Mouse (Mus musculus) embryonic fibroblast, embryonic 13.5 days (primary cell): ENCODE results near the gene Eml6.

Source experiments
- CTCF ChIP-seq: IDR thresholded peaks from 2 replicates; pipeline ENCODE4 v1.5.1; 2011; ENCODE audit warnings: mild to moderate bottlenecking, control low read depth, low read length, moderate library complexity, borderline replicate concordance; ENCODE audit not compliant: insufficient read depth
- POLR2A ChIP-seq: IDR thresholded peaks from 2 replicates; pipeline ENCODE4 v1.6.1; 2011; ENCODE audit warnings: low read depth, mild to moderate bottlenecking, control low read depth, low read length, moderate library complexity

- no peak for TF ChIP-seq CTCF
- no peak for TF ChIP-seq POLR2A
Measured at GRCm38 (mm10) chr11:29879641-29880040, 146.2 kb downstream of the Eml6 start.
